Mouse (Mus musculus) kidney, postnatal 4 days (tissue): Measurements from ENCODE around the gene Cdkn1a.
A peak's percentile ranks its signal among the peaks of the same experiment; 100 is the strongest.
"Not testable (repeated sequence)": the region's sequence is repeated elsewhere in the genome, so short reads cannot be mapped to it uniquely, and the experiment has no call there.

Experiments
- DNase-seq, 2 experiments: peaks; one replicate each; pipeline ENCODE4 v3.0.0; 2021; ENCODE audit warnings: mixed read lengths in 2 of 2

Cdkn1a gene

GRCm38 (mm10) chr17:29059581-29059980 lies 31.2 kb upstream of the Cdkn1a start:
- DNase-seq: no peak

GRCm38 (mm10) chr17:29060946-29061345 lies 29.8 kb upstream of the Cdkn1a start:
- no peak for DNase-seq

- peak; percentile 42 to 56 for DNase-seq
Measured at GRCm38 (mm10) chr17:29062119-29063035, 28.4 kb upstream of the Cdkn1a start.

- DNase-seq: no peak
Measured at GRCm38 (mm10) chr17:29063121-29063987, 27.4 kb upstream of the Cdkn1a start.

GRCm38 (mm10) chr17:29063988-29064285 lies 26.8 kb upstream of the Cdkn1a start:
- no peak for DNase-seq

- no peak for DNase-seq
Measured at GRCm38 (mm10) chr17:29065245-29065940, 25.4 kb upstream of the Cdkn1a start.

GRCm38 (mm10) chr17:29065971-29066370 lies 24.8 kb upstream of the Cdkn1a start:
- no peak for DNase-seq

GRCm38 (mm10) chr17:29067416-29067815 lies 23.4 kb upstream of the Cdkn1a start:
- DNase-seq: not testable (repeated sequence)

- no peak for DNase-seq
Measured at GRCm38 (mm10) chr17:29067847-29068246, 22.9 kb upstream of the Cdkn1a start.

- DNase-seq: peak; percentile 47 to 70
Measured at GRCm38 (mm10) chr17:29069063-29069462, 21.7 kb upstream of the Cdkn1a start.

GRCm38 (mm10) chr17:29071820-29072219 lies 19.0 kb upstream of the Cdkn1a start:
- DNase-seq: no peak

- DNase-seq: no peak
Measured at GRCm38 (mm10) chr17:29072701-29073307, 18.0 kb upstream of the Cdkn1a start.

- DNase-seq: no peak
Measured at GRCm38 (mm10) chr17:29073313-29073712, 17.5 kb upstream of the Cdkn1a start.

GRCm38 (mm10) chr17:29074085-29074484 lies 16.7 kb upstream of the Cdkn1a start:
- no peak for DNase-seq

GRCm38 (mm10) chr17:29076235-29076634 lies 14.5 kb upstream of the Cdkn1a start:
- DNase-seq: no peak

- peak; percentile 63 to 70 for DNase-seq
Measured at GRCm38 (mm10) chr17:29077786-29078509, 12.8 kb upstream of the Cdkn1a start.

GRCm38 (mm10) chr17:29078519-29079383 lies 12.0 kb upstream of the Cdkn1a start:
- DNase-seq: peak; percentile 39 to 53

GRCm38 (mm10) chr17:29080758-29081617 lies 9.8 kb upstream of the Cdkn1a start:
- peak in 1 of 2 experiments; percentile 27 for DNase-seq

GRCm38 (mm10) chr17:29081618-29082381 lies 9.0 kb upstream of the Cdkn1a start:
- DNase-seq: peak in 1 of 2 experiments; percentile 15
